Mouse (Mus musculus): ENCODE data around the gene Rps6ka3. TPM values are rescaled to one million over a fixed set of nuclear protein-coding genes. Genes with fewer than 3 reads are reported as not detected.

Gene Rps6ka3
- polyA plus RNA-seq, 2 experiments = 6.8 to 20.5 TPM

- Histone ChIP-seq H3K9ac (ENCODE audit: low read depth, low read length, severe bottlenecking) (peak overlapping the region; percentile 67), H3K27ac (replicated peaks; ENCODE audit: low read depth, low read length) (peak overlapping the region; percentile 86), H3K4me3 (replicated peaks; ENCODE audit: low read length) (peak overlapping the region; percentile 56), H3K27me3 (ENCODE audit: control insufficient read depth, insufficient read depth, low read length) (0 out of 2 replicates have a peak, but pooled peaks cover 4% of the 10 kb centered on the region), H3K9me3 (ENCODE audit: control insufficient read depth, low read length) (no peaks in the 10 kb centered on the region), H3K36me3 (ENCODE audit: control insufficient read depth, insufficient read depth, low read length) (no peaks in the 10 kb centered on the region), H3K4me1 (ENCODE audit: control insufficient read depth, insufficient read depth, low read length) (no peaks in the 10 kb centered on the region), H3K4me2 (replicated peaks; ENCODE audit: low read depth, low read length, severe bottlenecking) (peak overlapping the region; percentile 55)
- DNase-seq (ENCODE audit: low spot score) = peak; percentile 87
- ATAC-seq (ENCODE audit: low FRiP score, low read depth) = peak; percentile 94
- WGBS = 7% methylated on average over 18 of the region's 71 CpGs
- TF ChIP-seq POLR2A (IDR thresholded peaks at IDR 0.05; ENCODE audit: borderline replicate concordance, extremely low read depth, insufficient read depth, insufficient read length) = peak; percentile 54; the same call in 1 of the 2 replicates
Observed at GRCm38 (mm10) chrX:159255123-159255978, 45.2 kb downstream of the Rps6ka3 start.

GRCm38 (mm10) chrX:159256040-159256852 lies 46.1 kb downstream of the Rps6ka3 start:
- H3K9me3 ChIP-seq (ENCODE audit: control insufficient read depth, low read length) = no peaks in the 10 kb centered on the region
- H3K4me3 ChIP-seq (replicated peaks; ENCODE audit: low read length) = peak overlapping the region; percentile 56
- 15% methylated on average over 34 of the region's 57 CpGs for WGBS
- no peaks in the 10 kb centered on the region for H3K4me1 ChIP-seq (ENCODE audit: control insufficient read depth, insufficient read depth, low read length)
- H3K9ac ChIP-seq (ENCODE audit: low read depth, low read length, severe bottlenecking) = peak overlapping the region; percentile 67
- H3K4me2 ChIP-seq (replicated peaks; ENCODE audit: low read depth, low read length, severe bottlenecking) = peak overlapping the region; percentile 41
- H3K36me3 ChIP-seq (ENCODE audit: control insufficient read depth, insufficient read depth, low read length) = no peaks in the 10 kb centered on the region
- ATAC-seq (ENCODE audit: low FRiP score, low read depth) (peak; percentile 16), DNase-seq (ENCODE audit: low spot score) (no peak)
- 0 out of 2 replicates have a peak, but pooled peaks cover 4% of the 10 kb centered on the region for H3K27me3 ChIP-seq (ENCODE audit: control insufficient read depth, insufficient read depth, low read length)
- H3K27ac ChIP-seq (replicated peaks; ENCODE audit: low read depth, low read length) = peak overlapping the region; percentile 86
- TF ChIP-seq POLR2A (IDR thresholded peaks at IDR 0.05; ENCODE audit: borderline replicate concordance, extremely low read depth, insufficient read depth, insufficient read length) = no peak

- 26% methylated on average over 20 of the region's 20 CpGs for WGBS
- no peaks in the 10 kb centered on the region for H3K4me1 ChIP-seq (ENCODE audit: control insufficient read depth, insufficient read depth, low read length)
- no peak overlapping the region for H3K27ac ChIP-seq (replicated peaks; ENCODE audit: low read depth, low read length)
- no peak for TF ChIP-seq POLR2A (IDR thresholded peaks at IDR 0.05; ENCODE audit: borderline replicate concordance, extremely low read depth, insufficient read depth, insufficient read length)
- no peaks in the 10 kb centered on the region for H3K36me3 ChIP-seq (ENCODE audit: control insufficient read depth, insufficient read depth, low read length)
- H3K9ac ChIP-seq (ENCODE audit: low read depth, low read length, severe bottlenecking) = peak overlapping the region; percentile 67
- H3K4me3 ChIP-seq (replicated peaks; ENCODE audit: low read length) = peak overlapping the region; percentile 56
- no peaks in the 10 kb centered on the region for H3K9me3 ChIP-seq (ENCODE audit: control insufficient read depth, low read length)
- no peak for ATAC-seq (ENCODE audit: low FRiP score, low read depth)
- DNase-seq (ENCODE audit: low spot score) = peak; percentile 21
- 0 out of 2 replicates have a peak, but pooled peaks cover 4% of the 10 kb centered on the region for H3K27me3 ChIP-seq (ENCODE audit: control insufficient read depth, insufficient read depth, low read length)
- H3K4me2 ChIP-seq (replicated peaks; ENCODE audit: low read depth, low read length, severe bottlenecking) = peak overlapping the region; percentile 41
Observed at GRCm38 (mm10) chrX:159256921-159257421, 46.9 kb downstream of the Rps6ka3 start.

- Histone ChIP-seq H3K27ac (replicated peaks; ENCODE audit: low read depth, low read length) (no peak overlapping the region), H3K4me1 (ENCODE audit: control insufficient read depth, insufficient read depth, low read length) (no peaks in the 10 kb centered on the region), H3K9me3 (ENCODE audit: control insufficient read depth, low read length) (no peaks in the 10 kb centered on the region), H3K36me3 (ENCODE audit: control insufficient read depth, insufficient read depth, low read length) (no peaks in the 10 kb centered on the region), H3K27me3 (ENCODE audit: control insufficient read depth, insufficient read depth, low read length) (no peaks in the 10 kb centered on the region), H3K4me3 (replicated peaks; ENCODE audit: low read length) (no peak overlapping the region), H3K9ac (ENCODE audit: low read depth, low read length, severe bottlenecking) (no peak overlapping the region), H3K4me2 (replicated peaks; ENCODE audit: low read depth, low read length, severe bottlenecking) (no peak overlapping the region)
- TF ChIP-seq POLR2A (IDR thresholded peaks at IDR 0.05; ENCODE audit: borderline replicate concordance, extremely low read depth, insufficient read depth, insufficient read length) = no peak
- ATAC-seq (ENCODE audit: low FRiP score, low read depth) = no peak
- WGBS = 29% methylated on average over 3 of the region's 3 CpGs
- DNase-seq (ENCODE audit: low spot score) = no peak
Observed at GRCm38 (mm10) chrX:159264681-159265080, 54.6 kb downstream of the Rps6ka3 start.

DNA sequence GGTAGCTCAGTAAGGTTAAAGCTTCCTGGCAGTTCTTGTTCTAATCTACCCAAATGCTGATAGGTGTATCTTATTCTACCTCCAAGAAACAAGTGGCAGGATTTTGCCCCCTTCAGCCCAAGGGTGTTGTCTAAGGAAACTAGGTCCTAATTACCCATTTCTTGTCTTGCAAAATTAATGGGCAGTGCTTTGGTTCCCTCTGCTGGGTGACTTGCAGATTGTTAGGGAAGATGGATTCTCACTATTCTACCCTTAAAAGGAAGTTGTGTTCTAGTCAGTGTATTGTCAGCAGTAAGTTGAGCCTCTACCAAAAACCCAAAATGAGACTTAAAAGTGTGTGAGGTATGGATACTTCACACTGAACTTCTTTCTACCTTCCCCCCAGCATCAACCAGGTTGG lies 59.0 kb downstream of the Rps6ka3 start:
- no peak overlapping the region for H3K4me2 ChIP-seq (replicated peaks; ENCODE audit: low read depth, low read length, severe bottlenecking)
- no peak for DNase-seq (ENCODE audit: low spot score)
- no peaks in the 10 kb centered on the region for H3K4me1 ChIP-seq (ENCODE audit: control insufficient read depth, insufficient read depth, low read length)
- H3K9me3 ChIP-seq (ENCODE audit: control insufficient read depth, low read length) = no peaks in the 10 kb centered on the region
- H3K36me3 ChIP-seq (ENCODE audit: control insufficient read depth, insufficient read depth, low read length) = no peaks in the 10 kb centered on the region
- no peak overlapping the region for H3K9ac ChIP-seq (ENCODE audit: low read depth, low read length, severe bottlenecking)
- H3K27ac ChIP-seq (replicated peaks; ENCODE audit: low read depth, low read length) = no peak overlapping the region
- no peaks in the 10 kb centered on the region for H3K27me3 ChIP-seq (ENCODE audit: control insufficient read depth, insufficient read depth, low read length)
- ATAC-seq (ENCODE audit: low FRiP score, low read depth) = no peak
- no peak for TF ChIP-seq POLR2A (IDR thresholded peaks at IDR 0.05; ENCODE audit: borderline replicate concordance, extremely low read depth, insufficient read depth, insufficient read length)
- no peak overlapping the region for H3K4me3 ChIP-seq (replicated peaks; ENCODE audit: low read length)

Measured in limb, embryonic 14.5 days (tissue).